Mouse (Mus musculus) heart, postnatal 0 days (tissue): ENCODE results near the gene Srgap1.

Experiments used
- CTCF ChIP-seq: IDR thresholded peaks from 2 replicates; pipeline ENCODE4 v1.5.1; 2016; ENCODE audit warnings: antibody characterized with exemption, control low read depth, low read depth
- EP300 ChIP-seq: IDR thresholded peaks from 2 replicates; pipeline ENCODE4 v1.6.1; 2016; ENCODE audit warnings: antibody characterized with exemption, low read depth

DNA sequence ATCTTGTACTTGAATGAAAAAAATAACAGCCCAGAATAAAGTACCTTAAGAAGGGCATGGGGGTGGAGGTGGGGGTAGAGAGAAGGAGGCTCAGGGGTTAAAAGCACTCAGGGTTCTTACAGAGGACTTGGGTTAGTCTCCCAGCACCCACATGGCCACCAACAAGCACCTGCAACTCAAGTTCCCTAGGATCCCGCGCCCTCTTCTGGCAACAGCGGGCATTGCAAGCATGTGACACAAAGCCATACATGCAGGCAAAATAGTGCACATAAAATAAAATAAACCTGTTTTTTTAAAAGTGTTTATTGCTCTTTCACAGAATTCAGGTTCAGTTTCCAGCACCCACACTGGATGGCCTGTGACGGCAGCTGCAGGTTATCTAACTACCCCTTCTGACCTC, 6.7 kb downstream of the Srgap1 start:
- TF ChIP-seq CTCF (peak; percentile 34), EP300 (no peak)
